Mouse (Mus musculus) Patski (cell line): ENCODE measurements around the gene Sem1. TPM values are rescaled to one million over a fixed set of nuclear protein-coding genes. Genes with fewer than 3 reads are reported as not detected.

ENCODE experiments used
- ATAC-seq: fragments of 100-300 bp; one replicate; pipeline ENCODE4 v1.8.0; 2021
- CTCF ChIA-PET: fragments of 350-600 bp; sonication (Branson Sonifier 250); formaldehyde crosslinking; loops from one replicate; lab custom pipeline; 2022; ENCODE audit warnings: inconsistent platforms; lab: Charles Lee
- POLR2A ChIA-PET: fragments of 350-600 bp; sonication (Branson Sonifier 250); formaldehyde crosslinking; loops from one replicate; lab custom pipeline; 2022; ENCODE audit warnings: antibody characterized with exemption, inconsistent platforms; lab: Charles Lee
- DNase-seq: peaks from one replicate; pipeline ENCODE4 v3.0.0-alpha.2; 2011; ENCODE audit warnings: low read depth, low spot score
- H3K27me3 ChIP-seq: fragments of 371-371 bp; one replicate; pipeline ENCODE4 v1.5.1; 2021
- CTCF ChIP-seq: fragments of 100-300 bp; IDR thresholded peaks from one replicate; pipeline ENCODE4 v1.5.1; 2021
- in situ Hi-C: fragments of 300-500 bp; cut with MboI; formaldehyde crosslinking; loops from 3 replicates; pipeline ENCODE4 v1.11.1; 2018; ENCODE audit warnings: low pct_unique_long_range_greater_than_20kb, mixed read lengths
- polyA plus RNA-seq: library from polyadenylated mRNA; unstranded; gene quantifications from one replicate; pipeline ENCODE4 v1.2.3, GENCODE M21; 2021

Gene Sem1
- polyA plus RNA-seq, result 198 TPM

GRCm38 (mm10) chr6:6578304-6579149 is at the start of gene Sem1:
Gene Sem1, minus strand, starts transcription at chr6:6578663.
- ChIA-PET POLR2A (interaction anchor here (0.9 to 1.5 kb wide), 2 partner anchors 9 to 303 kb away, joined by 3 to 5 read pairs; partner anchors contain the start of gene Dlx5), CTCF (interaction anchor here (1.1 kb wide), 1 partner anchor 10 kb away, joined by 4 read pairs; no protein-coding TSS in a partner anchor)
- TF ChIP-seq CTCF, result no peak
- H3K27me3 ChIP-seq, result no peaks in the 10 kb centered on the region
- DNase-seq (peak; percentile 62), ATAC-seq (peak; percentile 87)
- in situ Hi-C loops, result loop anchor here (5.0 to 10.0 kb wide), 2 partner anchors 304 to 564 kb away; partner anchors contain the start of gene Dlx5

- ChIA-PET POLR2A (no interaction called here), CTCF (interaction anchor here (0.9 kb wide), 1 partner anchor 11 kb away, joined by 3 read pairs; no protein-coding TSS in a partner anchor)
- no peak for TF ChIP-seq CTCF
- in situ Hi-C loops, result loop anchor here (25.0 kb wide), 1 partner anchor 986 kb away; no protein-coding TSS in a partner anchor
- ATAC-seq (no peak), DNase-seq (no peak)
- peaks cover 4% of the 10 kb centered on the region for H3K27me3 ChIP-seq
These were observed 44.6 kb upstream of the Sem1 start for GRCm38 (mm10) chr6:6622846-6623749.

GRCm38 (mm10) chr6:6603561-6604544 is 25.4 kb upstream of the Sem1 start:
- no peak for DNase-seq
- CTCF ChIA-PET, result interaction anchor here (0.7 to 1.2 kb wide), 3 partner anchors 11 to 103 kb away, joined by 3 to 5 read pairs (median 3); no protein-coding TSS in a partner anchor
- POLR2A ChIA-PET, result no interaction called here
- in situ Hi-C loops, result loop anchor here (25.0 kb wide), 1 partner anchor 967 kb away; no protein-coding TSS in a partner anchor
- no peaks in the 10 kb centered on the region for H3K27me3 ChIP-seq
- no peak for ATAC-seq
- no peak for TF ChIP-seq CTCF

- no peak for DNase-seq
- POLR2A ChIA-PET, result no interaction called here
- H3K27me3 ChIP-seq, result no peaks in the 10 kb centered on the region
- CTCF ChIA-PET, result interaction anchor here (0.6 kb wide), 1 partner anchor 274 kb away, joined by 4 read pairs; no protein-coding TSS in a partner anchor
- TF ChIP-seq CTCF, result no peak
- in situ Hi-C loops, result no loop called here
- no peak for ATAC-seq
These were observed 7.8 kb upstream of the Sem1 start for GRCm38 (mm10) chr6:6586313-6586712.

DNA sequence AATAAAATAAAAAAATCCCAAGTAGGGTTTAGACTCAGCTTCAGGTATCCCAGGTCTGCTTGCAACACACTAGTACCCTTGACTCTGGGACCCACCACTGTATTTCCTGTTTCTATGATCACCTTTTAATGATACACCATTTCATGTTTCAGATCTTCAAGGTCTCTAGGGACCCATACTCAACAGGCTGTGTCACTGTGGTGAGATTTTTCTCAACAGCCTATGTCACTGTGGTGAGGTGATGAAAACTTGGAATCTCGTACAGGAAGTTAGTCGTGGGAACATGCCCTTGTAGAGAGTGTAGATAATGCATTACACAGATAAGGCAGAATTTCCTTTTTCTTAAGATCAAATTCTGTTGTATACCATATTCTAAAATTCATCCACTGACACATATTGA is 3.4 kb upstream of the Sem1 start:
- ChIA-PET CTCF (interaction anchor here (1.0 kb wide), 1 partner anchor 21 kb away, joined by 3 read pairs; no protein-coding TSS in a partner anchor), POLR2A (no interaction called here)
- no peaks in the 10 kb centered on the region for H3K27me3 ChIP-seq
- ATAC-seq, result no peak
- no peak for DNase-seq
- TF ChIP-seq CTCF, result no peak
- in situ Hi-C loops, result no loop called here

DNA sequence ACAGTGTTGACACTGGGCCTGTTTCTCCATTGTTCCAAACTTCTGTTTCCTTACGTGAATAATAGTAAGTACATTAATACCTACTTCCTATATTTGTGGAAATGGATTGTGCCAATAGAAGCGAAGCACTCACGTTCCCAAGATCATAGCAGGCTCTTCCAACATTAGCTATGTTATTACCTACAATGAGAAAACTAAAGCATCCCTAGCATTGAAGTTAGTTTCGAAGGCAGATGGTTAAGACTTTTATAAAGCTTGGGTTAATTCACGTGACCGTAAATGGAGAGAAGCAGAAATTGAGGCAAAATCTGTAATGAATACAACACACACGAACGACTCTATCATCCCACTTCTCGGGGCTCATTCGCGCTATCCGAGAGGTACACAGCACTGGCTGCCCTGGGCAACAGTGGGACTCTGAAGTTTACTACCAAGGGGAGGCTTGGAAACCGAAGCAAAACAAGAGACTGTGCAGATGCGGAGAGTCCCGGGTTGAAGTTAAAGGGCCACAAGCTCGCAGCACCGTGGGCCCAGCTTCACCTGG is 650 bp downstream of the Sem1 start:
- in situ Hi-C loops, result loop anchor here (5.0 to 10.0 kb wide), 2 partner anchors 304 to 563 kb away; partner anchors contain the start of gene Dlx5
- no peak for DNase-seq
- CTCF ChIA-PET, result interaction anchor here (1.1 to 1.5 kb wide), 2 partner anchors 9 to 16 kb away, joined by 4 read pairs; no protein-coding TSS in a partner anchor
- no peaks in the 10 kb centered on the region for H3K27me3 ChIP-seq
- POLR2A ChIA-PET, result interaction anchor here (0.9 to 1.5 kb wide), 2 partner anchors 9 to 304 kb away, joined by 3 to 5 read pairs; partner anchors contain the start of gene Dlx5
- ATAC-seq, result peak; percentile 65
- no peak for TF ChIP-seq CTCF

DNA sequence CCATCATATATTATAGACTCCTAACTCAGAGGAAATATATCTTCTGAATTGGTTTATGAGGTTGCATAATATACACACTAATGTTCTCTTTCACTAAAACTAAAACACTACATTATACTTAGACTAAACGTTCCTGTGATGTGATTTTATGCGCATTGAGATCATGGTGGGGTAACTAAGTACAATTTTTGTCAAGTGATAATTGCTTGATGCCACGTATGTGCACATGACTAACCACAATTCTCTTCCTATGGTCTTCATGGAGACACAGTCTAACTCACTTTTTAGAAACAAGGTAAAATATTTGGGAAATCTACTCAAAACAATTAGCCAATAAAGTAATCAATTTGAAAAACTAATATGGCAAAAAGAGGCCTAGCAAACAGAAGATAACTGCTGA is 1.2 kb downstream of the Sem1 start:
- DNase-seq, result no peak
- in situ Hi-C loops, result loop anchor here (5.0 to 10.0 kb wide), 2 partner anchors 305 to 562 kb away; partner anchors contain the start of gene Dlx5
- no peak for TF ChIP-seq CTCF
- ChIA-PET POLR2A (interaction anchor here (0.9 to 1.5 kb wide), 2 partner anchors 8 to 305 kb away, joined by 3 to 5 read pairs; partner anchors contain the start of gene Dlx5), CTCF (interaction anchor here (1.5 kb wide), 1 partner anchor 16 kb away, joined by 4 read pairs; no protein-coding TSS in a partner anchor)
- H3K27me3 ChIP-seq, result no peaks in the 10 kb centered on the region
- ATAC-seq, result no peak

GRCm38 (mm10) chr6:6575796-6576195 is 2.7 kb downstream of the Sem1 start:
- no peak for ATAC-seq

More at GRCm38 (mm10) chr6:6575796-6576195, 2.7 kb downstream of the Sem1 start:
- CTCF ChIA-PET, result no interaction called here
- DNase-seq, result no peak
- no peak for TF ChIP-seq CTCF
- POLR2A ChIA-PET, result no interaction called here
- no peaks in the 10 kb centered on the region for H3K27me3 ChIP-seq
- in situ Hi-C loops, result loop anchor here (5.0 to 10.0 kb wide), 2 partner anchors 307 to 561 kb away; partner anchors contain the start of gene Dlx5
